Mouse (Mus musculus) heart, embryonic 13.5 days (tissue): ENCODE results near the gene Mag. TPM values are rescaled to one million over a fixed set of nuclear protein-coding genes. Genes with fewer than 3 reads are reported as not detected.
"Not testable (repeated sequence)": the region's sequence is repeated elsewhere in the genome, so short reads cannot be mapped to it uniquely, and the experiment has no call there.

Source experiments
- ATAC-seq: fragments of 200-750 bp; cut with Nextera tagmentation; 2 replicates; pipeline ENCODE4 v1.8.0; 2017; ENCODE audit warnings: moderate TSS enrichment; ENCODE audit not compliant: insufficient number of reproducible peaks, low FRiP score, low TSS enrichment; ENCODE audit errors: extremely low read depth
- H3K27ac ChIP-seq: fragments of 300-500 bp; sonication (generic); replicated peaks from 2 replicates; pipeline ENCODE4 v1.5.1; 2015; ENCODE audit warnings: moderate library complexity, mild to moderate bottlenecking, inconsistent platforms
- H3K27me3 ChIP-seq: fragments of 300-500 bp; sonication (generic); replicated peaks from 2 replicates; pipeline ENCODE4 v1.6.1; 2015; ENCODE audit warnings: mild to moderate bottlenecking, inconsistent platforms
- H3K36me3 ChIP-seq: fragments of 300-500 bp; sonication (generic); 2 replicates; pipeline ENCODE4 v1.6.1; 2015; ENCODE audit warnings: mild to moderate bottlenecking, inconsistent platforms
- H3K4me1 ChIP-seq: fragments of 300-500 bp; sonication (generic); 2 replicates; pipeline ENCODE4 v1.6.1; 2015; ENCODE audit warnings: inconsistent platforms
- H3K4me2 ChIP-seq: fragments of 300-500 bp; sonication (generic); 2 replicates; pipeline ENCODE4 v1.6.1; 2015; ENCODE audit warnings: inconsistent platforms, mild to moderate bottlenecking, moderate library complexity
- H3K4me3 ChIP-seq: fragments of 300-500 bp; sonication (generic); 2 replicates; pipeline ENCODE4 v1.5.1; 2015; ENCODE audit warnings: moderate library complexity, mild to moderate bottlenecking, inconsistent platforms
- H3K9ac ChIP-seq: fragments of 300-500 bp; sonication (generic); 2 replicates; pipeline ENCODE4 v1.6.1; 2015; ENCODE audit warnings: inconsistent platforms, mild to moderate bottlenecking, moderate library complexity
- H3K9me3 ChIP-seq: fragments of 300-500 bp; sonication (generic); 2 replicates; pipeline ENCODE4 v1.6.1; 2016; ENCODE audit warnings: inconsistent platforms
- WGBS: fragments of 180-500 bp; shearing (Covaris S2); methylation state at CpG from one replicate; pipeline ENCODE4 v1.1.7; 2015; ENCODE audit warnings: mixed read lengths; 5-methylcytosine and 5-hydroxymethylcytosine counted together
- polyA plus RNA-seq: library from polyadenylated mRNA; unstranded; fragments of >200 nt; fragmentation: Nextera tagmentation; extraction: Ambion mirVana; gene quantifications from 2 replicates; pipeline ENCODE4 v1.2.1, GENCODE M21; 2015

The Mag gene
- polyA plus RNA-seq, 1 experiment from 2014 or later: 0.08 TPM

GRCm38 (mm10) chr7:30935422-30936099, 20.9 kb upstream of the Mag start:
- not testable (repeated sequence) for H3K4me2 ChIP-seq, H3K4me3 ChIP-seq, ATAC-seq, H3K9me3 ChIP-seq, H3K4me1 ChIP-seq, H3K27me3 ChIP-seq, H3K27ac ChIP-seq, H3K9ac ChIP-seq, H3K36me3 ChIP-seq
- WGBS: 64% methylated on average over 6 of the region's 6 CpGs

GRCm38 (mm10) chr7:30924581-30924980, 9.9 kb upstream of the Mag start, which contains the start of gene Hamp2:
TSS of gene Hamp2 (minus strand) at chr7:30924681.
- ATAC-seq: not testable (repeated sequence)

DNA sequence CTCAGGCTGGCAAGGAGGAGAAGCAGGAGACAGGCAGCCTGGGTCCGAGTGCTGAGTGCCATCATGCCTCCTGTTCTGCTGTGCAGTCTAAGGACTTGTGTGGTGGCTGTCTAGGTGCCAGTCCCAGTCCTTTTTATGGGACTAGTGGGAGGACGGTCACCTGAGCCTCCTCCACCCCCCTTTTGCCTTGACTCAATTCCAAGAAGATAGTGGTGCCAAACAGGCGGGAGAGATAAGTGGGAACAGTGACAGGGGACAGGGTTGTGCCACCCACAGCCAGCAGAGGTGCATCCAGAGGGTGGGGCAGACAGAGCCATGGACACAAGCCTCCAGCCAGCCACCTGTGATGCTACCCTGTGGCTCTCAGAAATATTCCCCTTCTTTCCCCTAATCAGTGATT, 9.4 kb upstream of the Mag start:
- no peaks in the 10 kb centered on the region for H3K36me3 ChIP-seq
- no peak overlapping the region for H3K4me2 ChIP-seq
- 37% methylated on average over 3 of the region's 3 CpGs for WGBS
- H3K27ac ChIP-seq: no peak overlapping the region
- ATAC-seq: no peak
- H3K4me3 ChIP-seq: no peak overlapping the region
- no peaks in the 10 kb centered on the region for H3K4me1 ChIP-seq
- H3K9ac ChIP-seq: no peak overlapping the region
- no peaks in the 10 kb centered on the region for H3K9me3 ChIP-seq
- H3K27me3 ChIP-seq: 0 out of 2 replicates have a peak, but pooled peaks cover 3% of the 10 kb centered on the region

More at GRCm38 (mm10) chr7:30924581-30924980, 9.9 kb upstream of the Mag start, which contains the start of gene Hamp2:
- not testable (repeated sequence) for H3K27me3 ChIP-seq, H3K4me1 ChIP-seq, H3K27ac ChIP-seq, H3K4me3 ChIP-seq, H3K9ac ChIP-seq, H3K36me3 ChIP-seq, H3K4me2 ChIP-seq, H3K9me3 ChIP-seq
- WGBS: 68% methylated on average over 2 of the region's 2 CpGs

DNA sequence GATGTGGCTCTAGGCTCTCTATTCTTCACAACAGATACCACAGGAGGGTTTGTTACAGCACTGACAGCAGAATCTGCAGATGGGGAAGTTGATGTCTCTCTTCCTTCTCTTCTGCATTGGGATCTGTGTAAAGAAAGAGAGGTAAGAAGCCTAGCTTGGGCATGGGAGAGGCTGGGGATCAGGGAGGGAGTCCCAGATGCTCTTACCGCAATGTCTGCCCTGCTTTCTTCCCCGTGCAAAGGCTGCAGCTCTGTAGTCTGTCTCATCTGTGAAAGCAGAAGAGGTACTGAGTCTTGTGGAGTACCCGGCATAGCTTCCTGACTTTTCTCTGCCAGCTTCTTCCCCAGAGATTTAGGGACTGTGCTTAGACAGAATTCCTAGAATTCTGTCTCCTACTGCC, 7.8 kb upstream of the Mag start:
- WGBS: 25% methylated on average over 3 of the region's 3 CpGs
- not testable (repeated sequence) for H3K36me3 ChIP-seq, H3K9ac ChIP-seq, H3K4me2 ChIP-seq, H3K4me3 ChIP-seq, H3K27ac ChIP-seq, ATAC-seq, H3K27me3 ChIP-seq, H3K4me1 ChIP-seq, H3K9me3 ChIP-seq

GRCm38 (mm10) chr7:30920217-30920616, 5.5 kb upstream of the Mag start:
- Histone ChIP-seq H3K4me3 (no peak overlapping the region), H3K4me2 (no peak overlapping the region), H3K9ac (no peak overlapping the region), H3K27me3 (peaks cover 11% of the 10 kb centered on the region), H3K27ac (no peak overlapping the region), H3K9me3 (no peaks in the 10 kb centered on the region), H3K4me1 (no peaks in the 10 kb centered on the region), H3K36me3 (no peaks in the 10 kb centered on the region)
- no peak for ATAC-seq
- 54% methylated on average over 3 of the region's 3 CpGs for WGBS

DNA sequence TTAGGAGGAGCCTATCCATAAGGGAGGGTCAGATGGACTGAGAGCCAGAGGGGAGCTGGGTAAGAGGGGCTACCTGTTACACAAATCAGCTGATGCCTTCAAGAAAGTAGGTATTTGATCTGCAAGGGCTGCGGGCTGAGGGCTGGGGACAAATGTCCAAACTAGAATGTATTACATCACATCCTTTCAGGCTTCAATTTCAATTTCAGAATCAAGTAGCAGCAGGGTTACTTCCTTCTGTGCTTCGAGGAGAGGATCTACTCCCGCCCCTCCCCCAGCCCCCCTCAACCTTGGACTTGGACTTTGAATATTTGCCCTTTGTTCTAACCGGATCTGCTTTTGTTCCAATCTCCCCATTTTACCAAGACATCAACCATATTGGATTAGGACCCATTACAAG, 2.5 kb upstream of the Mag start:
- Histone ChIP-seq H3K9ac (no peak overlapping the region), H3K4me2 (no peak overlapping the region), H3K27me3 (peaks cover 12% of the 10 kb centered on the region), H3K36me3 (no peaks in the 10 kb centered on the region), H3K4me3 (no peak overlapping the region), H3K27ac (no peak overlapping the region), H3K4me1 (peaks cover 6% of the 10 kb centered on the region), H3K9me3 (no peaks in the 10 kb centered on the region)
- WGBS: 51% methylated on average over 4 of the region's 4 CpGs
- ATAC-seq: no peak

GRCm38 (mm10) chr7:30916713-30917112, 2.0 kb upstream of the Mag start:
- H3K4me1 ChIP-seq: peaks cover 6% of the 10 kb centered on the region
- H3K4me3 ChIP-seq: no peak overlapping the region
- H3K36me3 ChIP-seq: no peaks in the 10 kb centered on the region
- no peak for ATAC-seq
- peaks cover 12% of the 10 kb centered on the region for H3K27me3 ChIP-seq
- H3K27ac ChIP-seq: no peak overlapping the region
- no peak overlapping the region for H3K9ac ChIP-seq
- WGBS: 35% methylated on average over 6 of the region's 6 CpGs
- no peak overlapping the region for H3K4me2 ChIP-seq
- H3K9me3 ChIP-seq: no peaks in the 10 kb centered on the region

- Histone ChIP-seq H3K4me1 (peaks cover 15% of the 10 kb centered on the region), H3K27me3 (peaks cover 37% of the 10 kb centered on the region), H3K4me2 (no peak overlapping the region), H3K9ac (no peak overlapping the region), H3K9me3 (no peaks in the 10 kb centered on the region), H3K4me3 (no peak overlapping the region), H3K36me3 (no peaks in the 10 kb centered on the region), H3K27ac (no peak overlapping the region)
- 61% methylated on average over 6 of the region's 6 CpGs for WGBS
- no peak for ATAC-seq
These were observed 4.9 kb downstream of the Mag start for GRCm38 (mm10) chr7:30909773-30910172.

DNA sequence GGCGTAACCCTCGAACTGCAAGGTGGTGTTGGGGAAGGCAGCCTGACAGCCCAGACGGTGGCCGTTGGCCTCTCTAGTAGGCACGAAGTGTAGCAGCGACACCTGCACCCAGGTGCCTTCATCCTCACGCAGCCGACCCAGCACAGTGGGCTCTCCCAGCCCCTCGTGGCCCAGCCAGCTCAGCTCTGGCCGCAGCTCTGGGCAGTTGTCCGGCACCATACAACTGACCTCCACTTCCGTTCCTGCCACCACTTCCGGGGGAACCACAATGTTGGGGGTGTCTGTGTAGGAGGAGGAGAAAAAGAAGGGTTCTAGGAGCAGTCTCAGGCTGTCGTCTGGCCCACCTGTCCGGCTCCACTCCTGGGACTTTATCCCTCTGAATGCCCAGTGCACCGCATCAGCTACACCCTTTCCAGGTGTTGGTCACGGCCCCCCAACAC, 5.7 kb downstream of the Mag start:
- no peak overlapping the region for H3K9ac ChIP-seq
- no peak for ATAC-seq
- WGBS: 24% methylated on average over 16 of the region's 17 CpGs
- H3K4me2 ChIP-seq: peak overlapping the region; percentile 63
- peaks cover 15% of the 10 kb centered on the region for H3K4me1 ChIP-seq
- no peaks in the 10 kb centered on the region for H3K36me3 ChIP-seq
- H3K27ac ChIP-seq: no peak overlapping the region
- peak overlapping the region; percentile 23 for H3K4me3 ChIP-seq
- no peaks in the 10 kb centered on the region for H3K9me3 ChIP-seq
- H3K27me3 ChIP-seq: peaks cover 36% of the 10 kb centered on the region

GRCm38 (mm10) chr7:30908277-30908991, 6.2 kb downstream of the Mag start:
- Histone ChIP-seq H3K4me3 (peak overlapping the region; percentile 23), H3K9ac (0 out of 2 replicates have a peak overlapping the region, but pooled peaks have one; percentile 3), H3K27ac (no peak overlapping the region), H3K36me3 (no peaks in the 10 kb centered on the region), H3K27me3 (peaks cover 39% of the 10 kb centered on the region), H3K4me1 (peaks cover 14% of the 10 kb centered on the region), H3K4me2 (peak overlapping the region; percentile 63), H3K9me3 (no peaks in the 10 kb centered on the region)
- WGBS: 2% methylated on average over 23 of the region's 26 CpGs
- no peak for ATAC-seq

- H3K4me3 ChIP-seq: no peak overlapping the region
- no peak overlapping the region for H3K27ac ChIP-seq
- H3K27me3 ChIP-seq: peaks cover 45% of the 10 kb centered on the region
- H3K36me3 ChIP-seq: no peaks in the 10 kb centered on the region
- 35% methylated on average over 4 of the region's 4 CpGs for WGBS
- H3K9me3 ChIP-seq: no peaks in the 10 kb centered on the region
- no peak overlapping the region for H3K4me2 ChIP-seq
- no peak overlapping the region for H3K9ac ChIP-seq
- no peak for ATAC-seq
- H3K4me1 ChIP-seq: peaks cover 9% of the 10 kb centered on the region
These were observed 10.6 kb downstream of the Mag start for GRCm38 (mm10) chr7:30904042-30904441.
